Mouse (Mus musculus) midbrain, embryonic 14.5 days (tissue): ENCODE measurements around the gene Kdm6b. TPM values are rescaled to one million over a fixed set of nuclear protein-coding genes. Genes with fewer than 3 reads are reported as not detected.

Experiments
- ATAC-seq: fragments of 200-750 bp; cut with Nextera tagmentation; 2 replicates; pipeline ENCODE4 v1.8.0; 2017; ENCODE audit warnings: moderate number of reproducible peaks, moderate library complexity; ENCODE audit not compliant: low FRiP score, low TSS enrichment
- DNase-seq: peaks from one replicate; pipeline ENCODE4 v3.0.0-alpha.2; 2015
- H3K27ac ChIP-seq: fragments of 300-500 bp; sonication (generic); replicated peaks from 2 replicates; pipeline ENCODE4 v1.5.1; 2014; ENCODE audit warnings: mild to moderate bottlenecking, low read depth, low read length, moderate library complexity
- H3K27me3 ChIP-seq: fragments of 300-500 bp; sonication (generic); 2 replicates; pipeline ENCODE4 v1.6.1; 2014; ENCODE audit warnings: low read length, control low read depth, mixed read lengths; ENCODE audit not compliant: control insufficient read depth, insufficient read depth
- H3K36me3 ChIP-seq: fragments of 300-500 bp; sonication (generic); 2 replicates; pipeline ENCODE4 v1.6.1; 2014; ENCODE audit warnings: low read length, control low read depth; ENCODE audit not compliant: control insufficient read depth, insufficient read depth
- H3K4me1 ChIP-seq: fragments of 300-500 bp; sonication (generic); 2 replicates; pipeline ENCODE4 v1.6.1; 2014; ENCODE audit warnings: mild to moderate bottlenecking, antibody characterized with exemption, low read length, control low read depth; ENCODE audit not compliant: control insufficient read depth, insufficient read depth
- H3K4me2 ChIP-seq: fragments of 300-500 bp; sonication (generic); 2 replicates; pipeline ENCODE4 v1.6.1; 2014; ENCODE audit warnings: mild to moderate bottlenecking, low read length, moderate library complexity
- H3K4me3 ChIP-seq: fragments of 300-500 bp; sonication (generic); replicated peaks from 2 replicates; pipeline ENCODE4 v1.5.1; 2014; ENCODE audit warnings: low read depth, low read length
- H3K9ac ChIP-seq: fragments of 300-500 bp; sonication (generic); replicated peaks from 2 replicates; pipeline ENCODE4 v1.6.1; 2014; ENCODE audit warnings: mild to moderate bottlenecking, low read length, moderate library complexity
- H3K9me3 ChIP-seq: fragments of 300-500 bp; sonication (generic); 2 replicates; pipeline ENCODE4 v1.6.1; 2016; ENCODE audit warnings: low read length, control low read depth, mixed read lengths; ENCODE audit not compliant: control insufficient read depth
- WGBS: fragments of 180-500 bp; shearing (Covaris S2); extraction: QIAGEN DNeasy Blood & Tissue Kit; methylation state at CpG from one replicate; pipeline ENCODE4 v1.1.7; 2014; 5-methylcytosine and 5-hydroxymethylcytosine counted together
- polyA plus RNA-seq: library from polyadenylated mRNA; unstranded; fragments of >200 nt; fragmentation: Nextera tagmentation; extraction: Ambion mirVana; gene quantifications from 2 replicates; pipeline ENCODE4 v1.2.1, GENCODE M21; 2014

The Kdm6b gene
- polyA plus RNA-seq, 1 experiment from 2014 or later: 41.2 TPM

- 86% methylated on average over 3 of the region's 3 CpGs for WGBS
- Histone ChIP-seq H3K4me2 (no peak overlapping the region), H3K36me3 (peaks cover 4% of the 10 kb centered on the region; the same call in 1 of the 2 replicates), H3K4me3 (no peak overlapping the region), H3K27me3 (no peaks in the 10 kb centered on the region), H3K9me3 (no peaks in the 10 kb centered on the region), H3K9ac (no peak overlapping the region), H3K27ac (no peak overlapping the region), H3K4me1 (no peaks in the 10 kb centered on the region)
- ATAC-seq (no peak), DNase-seq (no peak)
Measured at GRCm38 (mm10) chr11:69377766-69378165, 35.7 kb downstream of the Kdm6b start.

- Histone ChIP-seq H3K27ac (no peak overlapping the region), H3K9me3 (no peaks in the 10 kb centered on the region), H3K4me3 (no peak overlapping the region), H3K9ac (no peak overlapping the region), H3K4me2 (no peak overlapping the region), H3K27me3 (no peaks in the 10 kb centered on the region), H3K4me1 (peaks cover 18% of the 10 kb centered on the region), H3K36me3 (peaks cover 4% of the 10 kb centered on the region; the same call in 1 of the 2 replicates)
- 89% methylated on average over 4 of the region's 4 CpGs for WGBS
- no peak for DNase-seq
- ATAC-seq: no peak
Measured at GRCm38 (mm10) chr11:69375646-69376045, 37.8 kb downstream of the Kdm6b start.

GRCm38 (mm10) chr11:69373223-69373965 is 40.1 kb downstream of the Kdm6b start:
- H3K4me2 ChIP-seq: no peak overlapping the region
- no peaks in the 10 kb centered on the region for H3K27me3 ChIP-seq
- H3K4me1 ChIP-seq: peaks cover 23% of the 10 kb centered on the region
- H3K9me3 ChIP-seq: no peaks in the 10 kb centered on the region
- H3K27ac ChIP-seq: no peak overlapping the region
- peaks cover 4% of the 10 kb centered on the region; the same call in 1 of the 2 replicates for H3K36me3 ChIP-seq
- H3K4me3 ChIP-seq: no peak overlapping the region
- no peak for DNase-seq
- 96% methylated on average over 16 of the region's 16 CpGs for WGBS
- no peak overlapping the region for H3K9ac ChIP-seq
- ATAC-seq: no peak

GRCm38 (mm10) chr11:69372780-69373170 is 40.7 kb downstream of the Kdm6b start:
- H3K4me1 ChIP-seq: peaks cover 26% of the 10 kb centered on the region
- DNase-seq: no peak
- no peaks in the 10 kb centered on the region for H3K27me3 ChIP-seq
- H3K9me3 ChIP-seq: no peaks in the 10 kb centered on the region
- no peak overlapping the region for H3K4me2 ChIP-seq
- peaks cover 4% of the 10 kb centered on the region; the same call in 1 of the 2 replicates for H3K36me3 ChIP-seq
- H3K27ac ChIP-seq: no peak overlapping the region; the same call in 1 of the 2 replicates
- WGBS: 68% methylated on average over 3 of the region's 3 CpGs
- no peak overlapping the region for H3K4me3 ChIP-seq
- no peak for ATAC-seq
- H3K9ac ChIP-seq: no peak overlapping the region

- Histone ChIP-seq H3K9me3 (no peaks in the 10 kb centered on the region), H3K27me3 (no peaks in the 10 kb centered on the region), H3K36me3 (peaks cover 4% of the 10 kb centered on the region; the same call in 1 of the 2 replicates), H3K9ac (peak overlapping the region; percentile 37; the same call in 1 of the 2 replicates), H3K4me3 (no peak overlapping the region), H3K4me2 (peak overlapping the region; percentile 45), H3K4me1 (peaks cover 27% of the 10 kb centered on the region), H3K27ac (peak overlapping the region; percentile 74)
- 40% methylated on average over 12 of the region's 12 CpGs for WGBS
- ATAC-seq (no peak), DNase-seq (peak; percentile 52)
Measured at GRCm38 (mm10) chr11:69372056-69372779, 41.3 kb downstream of the Kdm6b start.

- DNase-seq: no peak
- ATAC-seq: no peak
- 25% methylated on average over 12 of the region's 12 CpGs for WGBS
- Histone ChIP-seq H3K9ac (peak overlapping the region; percentile 37; the same call in 1 of the 2 replicates), H3K36me3 (peaks cover 4% of the 10 kb centered on the region; the same call in 1 of the 2 replicates), H3K4me1 (peaks cover 27% of the 10 kb centered on the region), H3K9me3 (no peaks in the 10 kb centered on the region), H3K27ac (peak overlapping the region; percentile 74), H3K4me2 (peak overlapping the region; percentile 45), H3K27me3 (no peaks in the 10 kb centered on the region), H3K4me3 (peak overlapping the region; percentile 1; the same call in 1 of the 2 replicates)
Measured at GRCm38 (mm10) chr11:69371601-69372000, 41.9 kb downstream of the Kdm6b start.

- ATAC-seq: no peak
- Histone ChIP-seq H3K27ac (peak overlapping the region; percentile 74), H3K9me3 (no peaks in the 10 kb centered on the region), H3K4me2 (peak overlapping the region; percentile 45), H3K4me3 (no peak overlapping the region), H3K27me3 (no peaks in the 10 kb centered on the region), H3K9ac (peak overlapping the region; percentile 18; the same call in 1 of the 2 replicates), H3K36me3 (peaks cover 4% of the 10 kb centered on the region; the same call in 1 of the 2 replicates), H3K4me1 (peaks cover 31% of the 10 kb centered on the region)
- 6% methylated on average over 9 of the region's 9 CpGs for WGBS
- DNase-seq: no peak
Measured at GRCm38 (mm10) chr11:69370817-69371215, 42.7 kb downstream of the Kdm6b start.

GRCm38 (mm10) chr11:69369990-69370816 is 43.3 kb downstream of the Kdm6b start:
- H3K4me3 ChIP-seq: peak overlapping the region; percentile 99
- peaks cover 37% of the 10 kb centered on the region for H3K4me1 ChIP-seq
- peak overlapping the region; percentile 100 for H3K9ac ChIP-seq
- no peak for ATAC-seq
- H3K9me3 ChIP-seq: no peaks in the 10 kb centered on the region
- peak overlapping the region; percentile 96 for H3K4me2 ChIP-seq
- peaks cover 4% of the 10 kb centered on the region; the same call in 1 of the 2 replicates for H3K36me3 ChIP-seq
- WGBS: 25% methylated on average over 2 of the region's 2 CpGs
- H3K27me3 ChIP-seq: no peaks in the 10 kb centered on the region
- peak overlapping the region; percentile 100 for H3K27ac ChIP-seq
- peak; percentile 62 for DNase-seq
